Mouse (Mus musculus) stomach, adult 2 months (tissue): ENCODE measurements around the gene Ube2ql1. TPM values are rescaled to one million over a fixed set of nuclear protein-coding genes. Genes with fewer than 3 reads are reported as not detected.

Experiments
- polyA plus RNA-seq: library from polyadenylated mRNA; depleted of rRNA; stranded (reverse); fragments of >200 nt; gene quantifications from 2 replicates; pipeline ENCODE4 v1.2.3, GENCODE M21; 2012; rRNA removed

The Ube2ql1 gene
- polyA plus RNA-seq = 0.24 and 0.45 TPM in 2 replicates

GRCm38 (mm10) chr13:69739759-69740135 lies at the start of gene Ube2ql1:
TSS of gene Ube2ql1 (minus strand) at chr13:69739889.

Other genes with a start within 250 kb of the Ube2ql1 start
- gene Nsun2, start 206.1 kb downstream of the Ube2ql1 start, polyA plus RNA-seq = 13.9 and 17.2 TPM in 2 replicates
- 6.3 and 7.3 TPM in 2 replicates for gene Tent4a, start 205.3 kb downstream of the Ube2ql1 start, polyA plus RNA-seq
- gene Srd5a1, start 128.4 kb downstream of the Ube2ql1 start, polyA plus RNA-seq = 8.2 and 9.0 TPM in 2 replicates
- 15.8 and 16.7 TPM in 2 replicates for gene Med10, start 62.5 kb upstream of the Ube2ql1 start, polyA plus RNA-seq